Mouse (Mus musculus) testis, adult 2 months (tissue): ENCODE measurements around the gene Cntnap5a.

Experiments
- CTCF ChIP-seq: fragments of 200-500 bp; IDR thresholded peaks from 2 replicates; pipeline ENCODE4 v1.5.1; 2012; ENCODE audit warnings: low read depth, mild to moderate bottlenecking, inconsistent platforms, low read length, moderate library complexity; ENCODE audit not compliant: control insufficient read depth, insufficient read depth, insufficient replicate concordance
- POLR2A ChIP-seq: fragments of 200-500 bp; IDR thresholded peaks from 2 replicates; pipeline ENCODE4 v1.6.1; 2012; ENCODE audit warnings: low read depth, mild to moderate bottlenecking, inconsistent platforms, low read length, moderate library complexity; ENCODE audit not compliant: control insufficient read depth

DNA sequence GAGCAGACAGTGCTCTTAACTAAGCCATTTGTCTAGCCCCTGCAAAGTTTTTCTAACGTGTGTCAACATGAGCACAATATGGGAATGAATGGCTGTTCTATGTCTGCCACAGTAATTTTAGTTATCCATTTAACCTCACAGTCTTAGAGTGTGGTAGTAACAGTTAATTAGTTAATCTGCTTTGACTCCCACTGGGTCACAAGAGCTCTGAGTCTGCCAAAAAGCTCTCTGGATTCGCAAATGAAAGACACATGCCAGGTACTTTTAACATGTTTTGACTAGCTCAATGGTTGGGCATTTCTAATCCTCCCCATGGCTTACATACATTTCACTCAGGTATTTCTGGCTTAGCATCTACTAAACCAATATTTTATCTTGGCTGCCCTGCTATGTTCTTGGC, 163.0 kb downstream of the Cntnap5a start:
- no peak for TF ChIP-seq POLR2A
- no peak for TF ChIP-seq CTCF
